Mouse (Mus musculus) right cerebral cortex, adult 2 months (tissue): ENCODE results near the gene Olfr391-ps.

Experiments used
- DNase-seq, 2 experiments: peaks; one replicate each; pipeline ENCODE4 v3.0.0; 2021 to 2022; ENCODE audit warnings: low spot score in 2 of 2

The Olfr391-ps gene

GRCm38 (mm10) chr11:73802952-73803351, at the start of gene Olfr391-ps:
Gene Olfr391-ps (minus strand): TSS chr11:73803052.
- no peak for DNase-seq

- no peak for DNase-seq
These were observed 48.5 kb upstream of the Olfr391-ps start, which contains the start of gene Olfr393 for GRCm38 (mm10) chr11:73851354-73851753. Gene Olfr393 (minus strand): TSS chr11:73851454.

GRCm38 (mm10) chr11:73816949-73817348, 14.1 kb upstream of the Olfr391-ps start, which contains the start of gene Olfr392:
Gene Olfr392 (minus strand): TSS chr11:73817049.
- no peak for DNase-seq

GRCm38 (mm10) chr11:73782664-73783063, 20.2 kb downstream of the Olfr391-ps start, which contains the start of gene Olfr390:
Gene Olfr390 (plus strand): TSS chr11:73782964.
- DNase-seq = no peak

GRCm38 (mm10) chr11:73780613-73781012, 22.2 kb downstream of the Olfr391-ps start, which contains the start of gene Olfr389:
Gene Olfr389 (minus strand): TSS chr11:73780713.
- DNase-seq = no peak

- DNase-seq = no peak
These were observed 43.7 kb downstream of the Olfr391-ps start for GRCm38 (mm10) chr11:73759115-73759514.
